Mouse (Mus musculus): ENCODE data around the gene Zbtb48. TPM values are rescaled to one million over a fixed set of nuclear protein-coding genes. Genes with fewer than 3 reads are reported as not detected.
A peak's percentile ranks its signal among the peaks of the same experiment; 100 is the strongest.

Gene Zbtb48
- polyA plus RNA-seq, 1 experiment from 2014 or later = 18.0 TPM

DNA sequence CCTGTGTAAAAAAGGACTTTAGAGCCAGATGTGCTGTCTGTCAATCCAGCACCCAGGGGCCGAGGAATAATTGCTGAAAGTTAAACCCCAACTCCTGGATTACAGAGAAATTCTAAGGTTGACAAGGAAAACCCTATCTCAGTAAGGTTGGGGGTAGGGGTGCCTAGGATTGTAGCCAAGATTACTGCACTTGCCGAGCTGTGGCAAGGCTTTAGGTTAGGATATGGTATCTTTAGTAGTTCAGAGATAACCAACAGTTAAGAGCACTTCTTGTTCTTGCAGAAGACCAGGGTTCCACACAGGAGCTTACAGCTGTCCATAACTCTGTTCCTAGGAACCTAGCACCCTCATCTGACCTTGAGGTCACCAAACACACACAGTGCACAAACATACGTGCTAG lies 29.8 kb downstream of the Zbtb48 start:
- H3K9ac ChIP-seq (ENCODE audit: low read length) = peak overlapping the region; percentile 37
- peak overlapping the region; percentile 84 for H3K4me2 ChIP-seq (ENCODE audit: low read depth, low read length)
- H3K36me3 ChIP-seq (ENCODE audit: control insufficient read depth, insufficient read depth, low read length) = no peaks in the 10 kb centered on the region
- H3K4me3 ChIP-seq (replicated peaks; ENCODE audit: low read length) = no peak overlapping the region
- no peak overlapping the region for H3K27ac ChIP-seq (ENCODE audit: low read length)
- 62% methylated on average over 3 of the region's 3 CpGs for WGBS
- ATAC-seq (ENCODE audit: insufficient read depth, low FRiP score) = no peak
- H3K9me3 ChIP-seq (replicated peaks; ENCODE audit: control insufficient read depth, low read length) = no peaks in the 10 kb centered on the region
- H3K4me1 ChIP-seq (ENCODE audit: control insufficient read depth, insufficient read depth, low read length) = peaks cover 20% of the 10 kb centered on the region
- H3K27me3 ChIP-seq (ENCODE audit: control insufficient read depth, insufficient read depth, low read length) = no peaks in the 10 kb centered on the region

DNA sequence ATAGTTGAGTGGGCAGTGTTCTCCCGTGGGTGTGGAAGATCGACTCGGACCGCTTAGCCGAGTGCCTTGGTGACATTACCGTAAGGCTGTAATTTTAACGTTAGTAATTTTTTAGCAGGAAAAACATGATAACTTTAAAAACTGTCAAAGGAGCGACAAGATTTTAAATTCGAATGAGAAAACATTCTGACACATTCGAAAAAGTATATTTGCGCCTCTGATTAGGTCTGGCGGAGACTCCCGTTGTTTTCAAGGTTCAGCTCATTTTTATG lies 30.6 kb downstream of the Zbtb48 start:
- peak overlapping the region; percentile 90 for H3K27ac ChIP-seq (ENCODE audit: low read length)
- peak overlapping the region; percentile 86 for H3K9ac ChIP-seq (ENCODE audit: low read length)
- H3K4me1 ChIP-seq (ENCODE audit: control insufficient read depth, insufficient read depth, low read length) = peaks cover 20% of the 10 kb centered on the region
- ATAC-seq (ENCODE audit: insufficient read depth, low FRiP score) = no peak
- H3K36me3 ChIP-seq (ENCODE audit: control insufficient read depth, insufficient read depth, low read length) = 0 out of 2 replicates have a peak, but pooled peaks cover 6% of the 10 kb centered on the region
- H3K4me3 ChIP-seq (replicated peaks; ENCODE audit: low read length) = peak overlapping the region; percentile 99
- WGBS = 2% methylated on average over 13 of the region's 13 CpGs
- H3K4me2 ChIP-seq (ENCODE audit: low read depth, low read length) = peak overlapping the region; percentile 84
- no peaks in the 10 kb centered on the region for H3K27me3 ChIP-seq (ENCODE audit: control insufficient read depth, insufficient read depth, low read length)
- no peaks in the 10 kb centered on the region for H3K9me3 ChIP-seq (replicated peaks; ENCODE audit: control insufficient read depth, low read length)

DNA sequence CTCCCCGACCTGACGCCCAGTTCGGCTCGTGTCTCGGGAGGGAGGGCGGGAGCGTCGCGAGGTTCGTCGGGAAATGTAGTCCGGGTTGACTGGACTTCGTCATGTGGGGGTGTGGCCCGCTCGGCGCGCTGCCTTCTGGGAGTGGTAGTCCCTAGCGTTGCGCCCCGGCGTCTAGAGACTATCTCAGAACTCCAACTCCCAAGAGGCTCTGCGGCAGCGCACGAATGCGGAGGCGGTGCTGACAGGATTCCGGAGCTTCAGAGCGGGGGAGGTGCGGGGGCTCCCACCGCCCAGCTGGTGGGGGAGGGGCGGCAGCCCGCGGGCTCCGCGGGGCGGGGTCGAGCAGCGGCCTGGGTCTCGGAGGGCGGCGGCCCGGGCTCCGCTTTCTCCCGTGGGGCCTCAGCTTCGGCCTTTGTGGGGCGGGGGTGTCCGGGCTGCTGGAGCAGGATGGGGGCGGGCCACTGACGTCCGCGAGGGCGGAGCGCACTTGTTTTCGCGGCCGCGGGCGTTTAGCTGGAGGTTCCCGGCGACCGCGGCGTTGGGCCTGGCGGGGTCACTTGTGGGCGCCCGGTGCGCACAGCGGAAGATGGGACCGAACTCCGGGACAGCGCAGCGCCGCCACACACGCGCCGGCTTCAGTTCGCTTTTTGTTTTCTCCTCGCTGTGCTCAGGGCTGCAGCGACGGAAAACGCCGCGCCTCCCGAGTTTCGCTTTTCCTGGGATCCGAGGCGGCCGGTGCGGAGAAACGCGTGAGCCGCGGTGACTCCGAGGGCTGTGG lies 31.1 kb downstream of the Zbtb48 start, which contains the start of gene Phf13:
Phf13 (minus strand) TSS at position 86 of the 778 bp plus-strand sequence.
- peak within 1 kb of the TSS; percentile 86 for H3K4me2 ChIP-seq (ENCODE audit: low read depth, low read length)
- under 1% methylated on average over 93 of the region's 94 CpGs for WGBS
- no peaks in the 10 kb centered on the region for H3K9me3 ChIP-seq (replicated peaks; ENCODE audit: control insufficient read depth, low read length)
- peak within 1 kb of the TSS; percentile 99 for H3K4me3 ChIP-seq (replicated peaks; ENCODE audit: low read length)
- 0 out of 2 replicates have a peak, but pooled peaks cover 7% of the 10 kb centered on the region for H3K36me3 ChIP-seq (ENCODE audit: control insufficient read depth, insufficient read depth, low read length)
- peak within 1 kb of the TSS; percentile 98 for H3K9ac ChIP-seq (ENCODE audit: low read length)
- peak within 1 kb of the TSS; percentile 90 for H3K27ac ChIP-seq (ENCODE audit: low read length)
- peak; percentile 97 for ATAC-seq (ENCODE audit: insufficient read depth, low FRiP score)
- H3K27me3 ChIP-seq (ENCODE audit: control insufficient read depth, insufficient read depth, low read length) = no peaks in the 10 kb centered on the region
- H3K4me1 ChIP-seq (ENCODE audit: control insufficient read depth, insufficient read depth, low read length) = peaks cover 20% of the 10 kb centered on the region

DNA sequence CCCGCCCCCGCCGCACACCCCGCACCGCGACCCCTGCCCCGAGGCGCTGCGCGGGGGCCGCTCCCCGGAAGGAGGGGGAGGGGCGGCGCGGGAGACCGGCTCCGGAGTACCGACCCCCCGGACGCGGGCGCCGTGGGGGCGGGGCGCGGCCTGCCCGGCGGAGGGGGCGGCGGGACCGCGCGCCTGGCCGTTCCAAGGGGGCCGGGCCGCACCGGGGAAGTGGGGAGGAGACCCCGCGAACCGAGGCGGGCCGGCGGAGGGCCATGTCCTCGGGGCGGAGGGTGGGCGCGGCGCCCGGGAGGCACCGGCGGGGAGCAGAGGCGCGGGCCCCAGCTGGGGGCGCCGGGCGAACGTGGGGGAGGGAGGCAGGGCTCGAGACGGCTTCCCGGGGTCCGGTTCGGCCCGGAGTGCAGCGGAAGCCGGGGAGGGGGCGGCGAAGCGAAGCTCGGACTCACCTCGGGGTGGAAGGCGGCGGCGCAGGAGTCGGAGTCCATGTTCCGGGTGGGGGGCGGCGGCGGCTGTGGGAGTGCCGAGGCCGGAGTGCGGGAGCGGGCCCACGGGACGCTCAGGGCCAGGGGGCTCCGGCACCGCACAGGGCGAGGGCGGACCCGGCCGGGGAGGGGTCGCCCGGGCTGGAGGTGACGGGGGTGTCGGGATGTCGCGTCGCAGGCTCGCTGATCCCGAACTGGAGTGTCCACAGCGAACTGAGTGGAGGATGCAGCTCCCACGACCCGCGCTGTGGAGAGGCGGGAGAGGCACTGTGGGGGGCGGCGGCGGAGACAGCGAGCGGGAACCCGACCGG lies 31.9 kb downstream of the Zbtb48 start:
- Histone ChIP-seq H3K9me3 (replicated peaks; ENCODE audit: control insufficient read depth, low read length) (no peaks in the 10 kb centered on the region), H3K27me3 (ENCODE audit: control insufficient read depth, insufficient read depth, low read length) (no peaks in the 10 kb centered on the region), H3K27ac (ENCODE audit: low read length) (peak overlapping the region; percentile 87), H3K4me1 (ENCODE audit: control insufficient read depth, insufficient read depth, low read length) (peaks cover 20% of the 10 kb centered on the region), H3K9ac (ENCODE audit: low read length) (peak overlapping the region; percentile 98), H3K4me3 (replicated peaks; ENCODE audit: low read length) (peak overlapping the region; percentile 99), H3K4me2 (ENCODE audit: low read depth, low read length) (peak overlapping the region; percentile 86), H3K36me3 (ENCODE audit: control insufficient read depth, insufficient read depth, low read length) (peaks cover 11% of the 10 kb centered on the region; the same call in 1 of the 2 replicates)
- peak; percentile 29 for ATAC-seq (ENCODE audit: insufficient read depth, low FRiP score)
- WGBS = under 1% methylated on average over 65 of the region's 111 CpGs

DNA sequence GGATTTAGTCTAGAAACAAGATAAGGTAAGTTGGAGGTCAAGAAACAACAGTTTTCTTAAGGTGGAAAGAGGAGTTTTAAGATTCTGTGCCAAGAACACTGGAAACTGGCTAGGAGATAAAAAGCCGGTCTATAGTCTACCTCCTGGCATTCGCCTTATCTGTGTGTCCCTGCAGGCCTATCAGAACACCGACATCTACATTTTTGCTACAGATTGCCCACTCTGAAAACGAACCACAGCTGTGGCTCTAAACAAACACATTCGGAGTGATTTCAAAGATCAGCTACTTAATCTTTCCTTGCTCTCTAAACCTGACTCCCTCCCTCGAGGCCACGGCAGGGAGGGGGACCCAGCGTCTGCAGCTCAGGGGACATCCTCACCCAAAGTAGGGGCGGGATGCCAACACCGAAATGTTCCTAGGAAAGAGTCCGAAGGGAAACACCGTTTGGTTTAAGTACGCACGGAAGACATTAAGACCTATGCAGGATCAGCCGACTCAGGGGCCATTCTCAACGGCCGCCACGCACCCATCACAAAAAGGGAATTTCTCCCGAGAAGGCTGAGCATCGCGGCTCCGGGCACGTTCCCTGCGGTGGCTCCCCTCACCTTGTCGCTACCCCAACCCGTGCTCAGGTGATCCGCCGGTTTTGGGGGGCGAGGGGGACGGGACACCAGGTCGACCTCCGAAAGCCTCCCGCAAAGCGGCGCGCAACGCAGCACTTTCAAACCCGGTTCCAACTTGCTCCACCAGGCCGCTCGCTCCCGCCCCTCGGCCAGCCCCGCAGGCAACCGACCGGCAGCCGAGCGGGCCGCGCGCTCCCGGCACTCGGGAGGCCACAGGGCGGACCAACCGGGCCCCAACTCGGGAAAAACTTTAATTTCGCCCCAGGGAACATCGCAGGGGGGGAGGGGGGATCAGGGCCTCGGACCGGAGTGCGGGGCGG lies 33.0 kb downstream of the Zbtb48 start:
- no peaks in the 10 kb centered on the region for H3K27me3 ChIP-seq (ENCODE audit: control insufficient read depth, insufficient read depth, low read length)
- peak overlapping the region; percentile 86 for H3K4me2 ChIP-seq (ENCODE audit: low read depth, low read length)
- H3K36me3 ChIP-seq (ENCODE audit: control insufficient read depth, insufficient read depth, low read length) = peaks cover 15% of the 10 kb centered on the region; the same call in 1 of the 2 replicates
- H3K9ac ChIP-seq (ENCODE audit: low read length) = peak overlapping the region; percentile 98
- H3K27ac ChIP-seq (ENCODE audit: low read length) = peak overlapping the region; percentile 87
- no peak for ATAC-seq (ENCODE audit: insufficient read depth, low FRiP score)
- WGBS = 2% methylated on average over 60 of the region's 61 CpGs
- H3K4me3 ChIP-seq (replicated peaks; ENCODE audit: low read length) = peak overlapping the region; percentile 99
- peaks cover 20% of the 10 kb centered on the region for H3K4me1 ChIP-seq (ENCODE audit: control insufficient read depth, insufficient read depth, low read length)
- H3K9me3 ChIP-seq (replicated peaks; ENCODE audit: control insufficient read depth, low read length) = no peaks in the 10 kb centered on the region

DNA sequence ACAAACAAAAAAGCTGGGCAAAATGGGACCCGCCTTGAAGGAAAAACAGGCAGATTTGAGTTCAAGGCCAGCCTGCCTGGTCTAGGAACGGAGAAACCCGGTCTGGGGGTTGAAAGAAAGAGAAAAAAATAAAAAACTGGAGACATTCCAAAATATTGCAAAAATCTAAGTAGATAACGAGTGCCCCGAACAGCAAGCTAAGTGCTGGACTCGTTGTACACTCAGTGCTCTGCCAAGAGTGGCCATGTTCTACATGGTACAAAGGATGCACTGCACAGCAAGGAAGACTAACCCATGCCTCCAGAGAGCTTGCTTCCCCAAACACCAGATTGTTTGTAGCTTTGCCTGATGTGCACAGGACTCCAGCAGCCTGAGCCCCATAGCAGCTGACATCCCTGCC lies 34.4 kb downstream of the Zbtb48 start:
- Histone ChIP-seq H3K4me3 (replicated peaks; ENCODE audit: low read length) (no peak overlapping the region), H3K4me1 (ENCODE audit: control insufficient read depth, insufficient read depth, low read length) (peaks cover 25% of the 10 kb centered on the region), H3K36me3 (ENCODE audit: control insufficient read depth, insufficient read depth, low read length) (peaks cover 15% of the 10 kb centered on the region; the same call in 1 of the 2 replicates), H3K9ac (ENCODE audit: low read length) (no peak overlapping the region), H3K27me3 (ENCODE audit: control insufficient read depth, insufficient read depth, low read length) (no peaks in the 10 kb centered on the region), H3K4me2 (ENCODE audit: low read depth, low read length) (no peak overlapping the region), H3K27ac (ENCODE audit: low read length) (no peak overlapping the region), H3K9me3 (replicated peaks; ENCODE audit: control insufficient read depth, low read length) (no peaks in the 10 kb centered on the region)
- no peak for ATAC-seq (ENCODE audit: insufficient read depth, low FRiP score)
- 70% methylated on average over 6 of the region's 6 CpGs for WGBS

DNA sequence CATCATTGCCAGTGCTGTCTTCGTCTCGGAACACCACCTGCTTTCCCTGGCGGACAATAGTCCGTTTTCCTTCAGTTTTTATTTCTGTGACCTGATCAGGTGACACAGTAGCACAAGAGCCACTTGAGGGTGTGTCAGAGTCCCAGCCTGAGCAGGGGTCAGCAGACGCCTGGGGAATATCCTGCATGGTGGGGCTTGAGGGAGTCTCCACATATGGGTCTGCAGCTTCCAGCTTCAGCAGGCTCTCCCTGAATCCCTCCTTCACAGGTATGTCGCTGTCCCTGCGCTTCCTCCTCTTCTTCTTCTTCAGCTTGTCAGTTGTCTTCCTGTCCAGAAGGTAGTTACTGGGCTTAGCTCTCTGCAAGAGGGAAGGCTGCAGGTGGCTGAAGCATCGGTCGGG lies 35.4 kb downstream of the Zbtb48 start:
- H3K9me3 ChIP-seq (replicated peaks; ENCODE audit: control insufficient read depth, low read length) = no peaks in the 10 kb centered on the region
- no peaks in the 10 kb centered on the region for H3K27me3 ChIP-seq (ENCODE audit: control insufficient read depth, insufficient read depth, low read length)
- peaks cover 26% of the 10 kb centered on the region for H3K4me1 ChIP-seq (ENCODE audit: control insufficient read depth, insufficient read depth, low read length)
- WGBS = 86% methylated on average over 9 of the region's 9 CpGs
- no peak overlapping the region for H3K4me2 ChIP-seq (ENCODE audit: low read depth, low read length)
- H3K4me3 ChIP-seq (replicated peaks; ENCODE audit: low read length) = no peak overlapping the region
- H3K36me3 ChIP-seq (ENCODE audit: control insufficient read depth, insufficient read depth, low read length) = peaks cover 15% of the 10 kb centered on the region; the same call in 1 of the 2 replicates
- H3K27ac ChIP-seq (ENCODE audit: low read length) = no peak overlapping the region
- no peak for ATAC-seq (ENCODE audit: insufficient read depth, low FRiP score)
- H3K9ac ChIP-seq (ENCODE audit: low read length) = no peak overlapping the region

DNA sequence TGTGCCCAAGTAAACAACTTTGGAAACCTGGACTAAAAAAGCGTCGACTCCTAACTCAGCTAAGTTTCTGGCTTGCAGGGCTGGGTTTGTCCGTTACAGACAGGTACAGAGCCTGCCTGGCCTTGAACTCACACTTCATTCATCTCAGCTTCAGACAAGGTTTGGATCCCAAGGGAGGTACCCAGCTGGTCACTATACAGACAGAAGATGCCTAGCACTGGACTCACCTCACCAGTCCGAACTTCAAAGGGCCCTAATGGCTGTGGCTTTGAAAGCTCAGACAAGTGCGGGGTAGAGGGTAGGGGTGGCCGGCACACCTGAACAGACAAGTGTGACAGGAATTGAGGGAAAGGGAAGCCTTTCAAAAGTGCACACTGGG lies 38.4 kb downstream of the Zbtb48 start:
- Histone ChIP-seq H3K4me3 (replicated peaks; ENCODE audit: low read length) (peak overlapping the region; percentile 84), H3K9ac (ENCODE audit: low read length) (peak overlapping the region; percentile 94; the same call in 1 of the 2 replicates), H3K9me3 (replicated peaks; ENCODE audit: control insufficient read depth, low read length) (no peaks in the 10 kb centered on the region), H3K27me3 (ENCODE audit: control insufficient read depth, insufficient read depth, low read length) (no peaks in the 10 kb centered on the region), H3K27ac (ENCODE audit: low read length) (peak overlapping the region; percentile 86), H3K36me3 (ENCODE audit: control insufficient read depth, insufficient read depth, low read length) (peaks cover 15% of the 10 kb centered on the region; the same call in 1 of the 2 replicates), H3K4me1 (ENCODE audit: control insufficient read depth, insufficient read depth, low read length) (peaks cover 32% of the 10 kb centered on the region), H3K4me2 (ENCODE audit: low read depth, low read length) (peak overlapping the region; percentile 67)
- ATAC-seq (ENCODE audit: insufficient read depth, low FRiP score) = no peak; the same call in 1 of the 2 replicates
- 27% methylated on average over 6 of the region's 6 CpGs for WGBS

Data from stomach, embryonic 16.5 days (tissue).